Mouse (Mus musculus) liver, embryonic 16.5 days (tissue): ENCODE data around the gene Fgf23. TPM values are rescaled to one million over a fixed set of nuclear protein-coding genes. Genes with fewer than 3 reads are reported as not detected.

Source experiments
- ATAC-seq: fragments of 200-750 bp; cut with Nextera tagmentation; 2 replicates; pipeline ENCODE4 v1.8.0; 2017; ENCODE audit warnings: low read depth, mild to moderate bottlenecking, moderate number of reproducible peaks, moderate library complexity
- H3K27ac ChIP-seq: fragments of 300-500 bp; sonication (generic); 2 replicates; pipeline ENCODE4 v1.5.1; 2014; ENCODE audit warnings: mild to moderate bottlenecking, low read length
- H3K27me3 ChIP-seq: fragments of 300-500 bp; sonication (generic); 2 replicates; pipeline ENCODE4 v1.6.1; 2014; ENCODE audit warnings: low read depth, low read length, mixed read lengths; ENCODE audit not compliant: control insufficient read depth, insufficient read depth
- H3K36me3 ChIP-seq: fragments of 300-500 bp; sonication (generic); 2 replicates; pipeline ENCODE4 v1.6.1; 2014; ENCODE audit warnings: mild to moderate bottlenecking; ENCODE audit not compliant: control insufficient read depth, insufficient read depth
- H3K4me1 ChIP-seq: fragments of 300-500 bp; sonication (generic); 2 replicates; pipeline ENCODE4 v1.6.1; 2014; ENCODE audit warnings: low read depth, low read length, mixed read lengths; ENCODE audit not compliant: control insufficient read depth
- H3K4me2 ChIP-seq: fragments of 300-500 bp; sonication (generic); 2 replicates; pipeline ENCODE4 v1.6.1; 2014; ENCODE audit warnings: low read depth, low read length, mixed read lengths
- H3K4me3 ChIP-seq: fragments of 300-500 bp; sonication (generic); 2 replicates; pipeline ENCODE4 v1.5.1; 2014; ENCODE audit warnings: low read depth, mild to moderate bottlenecking, low read length
- H3K9ac ChIP-seq: fragments of 300-500 bp; sonication (generic); 2 replicates; pipeline ENCODE4 v1.6.1; 2014; ENCODE audit warnings: low read depth, low read length
- H3K9me3 ChIP-seq: fragments of 300-500 bp; sonication (generic); replicated peaks from 2 replicates; pipeline ENCODE4 v1.6.1; 2016; ENCODE audit warnings: low read length; ENCODE audit not compliant: control insufficient read depth
- WGBS: fragments of 180-500 bp; shearing (Covaris S2); extraction: QIAGEN DNeasy Blood & Tissue Kit; methylation state at CpG from one replicate; pipeline ENCODE4 v1.1.7; 2014; ENCODE audit not compliant: insufficient replicate concordance; 5-methylcytosine and 5-hydroxymethylcytosine counted together
- polyA plus RNA-seq: library from polyadenylated mRNA; unstranded; fragments of >200 nt; fragmentation: Nextera tagmentation; extraction: Ambion mirVana; gene quantifications from 2 replicates; pipeline ENCODE4 v1.2.1, GENCODE M21; 2015

The Fgf23 gene
- polyA plus RNA-seq, 1 experiment from 2014 or later = not detected

GRCm38 (mm10) chr6:127106726-127107125 is 34.0 kb downstream of the Fgf23 start:
- Histone ChIP-seq H3K27me3 (peaks cover 9% of the 10 kb centered on the region; the same call in 1 of the 2 replicates), H3K4me2 (no peak overlapping the region), H3K9ac (no peak overlapping the region), H3K27ac (no peak overlapping the region), H3K4me3 (no peak overlapping the region), H3K9me3 (no peaks in the 10 kb centered on the region), H3K4me1 (peaks cover 3% of the 10 kb centered on the region; the same call in 1 of the 2 replicates), H3K36me3 (no peaks in the 10 kb centered on the region)
- ATAC-seq = no peak
- 75% methylated on average over 5 of the region's 5 CpGs for WGBS

GRCm38 (mm10) chr6:127107413-127107812 is 34.7 kb downstream of the Fgf23 start:
- H3K4me2 ChIP-seq = no peak overlapping the region
- no peak overlapping the region for H3K27ac ChIP-seq
- no peak for ATAC-seq
- H3K9ac ChIP-seq = no peak overlapping the region
- H3K27me3 ChIP-seq = peaks cover 9% of the 10 kb centered on the region; the same call in 1 of the 2 replicates
- H3K4me3 ChIP-seq = no peak overlapping the region
- no peaks in the 10 kb centered on the region for H3K36me3 ChIP-seq
- H3K9me3 ChIP-seq = no peaks in the 10 kb centered on the region
- peaks cover 3% of the 10 kb centered on the region; the same call in 1 of the 2 replicates for H3K4me1 ChIP-seq

- ATAC-seq = no peak
- H3K9ac ChIP-seq = no peak overlapping the region
- no peaks in the 10 kb centered on the region for H3K36me3 ChIP-seq
- H3K4me2 ChIP-seq = peak overlapping the region; percentile 68
- H3K27me3 ChIP-seq = peaks cover 9% of the 10 kb centered on the region; the same call in 1 of the 2 replicates
- H3K4me1 ChIP-seq = peaks cover 3% of the 10 kb centered on the region; the same call in 1 of the 2 replicates
- 22% methylated on average over 20 of the region's 20 CpGs for WGBS
- no peak overlapping the region for H3K27ac ChIP-seq
- peak overlapping the region; percentile 60 for H3K4me3 ChIP-seq
- no peaks in the 10 kb centered on the region for H3K9me3 ChIP-seq
These were observed 35.8 kb downstream of the Fgf23 start for GRCm38 (mm10) chr6:127108368-127109060.

- peak within 1 kb of the TSS; percentile 60 for H3K4me3 ChIP-seq
- H3K9ac ChIP-seq = 0 out of 2 replicates have a peak within 1 kb of the TSS, but pooled peaks have one; percentile 31
- H3K4me1 ChIP-seq = peaks cover 3% of the 10 kb centered on the region; the same call in 1 of the 2 replicates
- peak within 1 kb of the TSS; percentile 68 for H3K4me2 ChIP-seq
- H3K36me3 ChIP-seq = no peaks in the 10 kb centered on the region
- peak; percentile 95 for ATAC-seq
- H3K9me3 ChIP-seq = no peaks in the 10 kb centered on the region
- no peak within 1 kb of the TSS for H3K27ac ChIP-seq
- H3K27me3 ChIP-seq = peaks cover 9% of the 10 kb centered on the region; the same call in 1 of the 2 replicates
- under 1% methylated on average over 37 of the region's 37 CpGs for WGBS
These were observed 36.8 kb downstream of the Fgf23 start, which contains the start of gene Tigar for GRCm38 (mm10) chr6:127109402-127109930. Gene Tigar (minus strand): TSS chr6:127109557.

- Histone ChIP-seq H3K4me2 (no peak overlapping the region), H3K36me3 (no peaks in the 10 kb centered on the region), H3K27ac (no peak overlapping the region), H3K9ac (no peak overlapping the region), H3K4me1 (no peaks in the 10 kb centered on the region), H3K4me3 (no peak overlapping the region), H3K27me3 (no peaks in the 10 kb centered on the region), H3K9me3 (no peaks in the 10 kb centered on the region)
- no peak for ATAC-seq
- 60% methylated on average over 23 of the region's 23 CpGs for WGBS
These were observed 42.2 kb downstream of the Fgf23 start for GRCm38 (mm10) chr6:127114753-127115456.

- H3K36me3 ChIP-seq = no peaks in the 10 kb centered on the region
- ATAC-seq = no peak
- no peak overlapping the region for H3K4me3 ChIP-seq
- WGBS = 47% methylated on average over 4 of the region's 4 CpGs
- H3K9ac ChIP-seq = no peak overlapping the region
- H3K27ac ChIP-seq = no peak overlapping the region
- no peak overlapping the region for H3K4me2 ChIP-seq
- H3K4me1 ChIP-seq = no peaks in the 10 kb centered on the region
- no peaks in the 10 kb centered on the region for H3K27me3 ChIP-seq
- no peaks in the 10 kb centered on the region for H3K9me3 ChIP-seq
These were observed 49.6 kb downstream of the Fgf23 start for GRCm38 (mm10) chr6:127122221-127122806.

GRCm38 (mm10) chr6:127122996-127123395 is 50.3 kb downstream of the Fgf23 start:
- ATAC-seq = no peak
- H3K4me2 ChIP-seq = no peak overlapping the region
- H3K27me3 ChIP-seq = no peaks in the 10 kb centered on the region
- H3K27ac ChIP-seq = no peak overlapping the region
- no peaks in the 10 kb centered on the region for H3K36me3 ChIP-seq
- no peaks in the 10 kb centered on the region for H3K9me3 ChIP-seq
- H3K9ac ChIP-seq = no peak overlapping the region
- no peaks in the 10 kb centered on the region for H3K4me1 ChIP-seq
- H3K4me3 ChIP-seq = no peak overlapping the region
- 65% methylated on average over 5 of the region's 5 CpGs for WGBS

GRCm38 (mm10) chr6:127123506-127123905 is 50.8 kb downstream of the Fgf23 start:
- Histone ChIP-seq H3K4me2 (no peak overlapping the region), H3K27ac (no peak overlapping the region), H3K4me3 (no peak overlapping the region), H3K9me3 (no peaks in the 10 kb centered on the region), H3K9ac (no peak overlapping the region), H3K27me3 (no peaks in the 10 kb centered on the region), H3K36me3 (no peaks in the 10 kb centered on the region), H3K4me1 (no peaks in the 10 kb centered on the region)
- no peak for ATAC-seq
- 61% methylated on average over 7 of the region's 7 CpGs for WGBS
